Mouse (Mus musculus) midbrain, embryonic 16.5 days (tissue): ENCODE results near the gene Sp6. TPM values are rescaled to one million over a fixed set of nuclear protein-coding genes. Genes with fewer than 3 reads are reported as not detected.

ENCODE experiments used
- ATAC-seq: fragments of 200-750 bp; cut with Nextera tagmentation; 2 replicates; pipeline ENCODE4 v1.8.0; 2017; ENCODE audit warnings: moderate TSS enrichment
- H3K27ac ChIP-seq: fragments of 300-500 bp; sonication (generic); 2 replicates; pipeline ENCODE4 v1.5.1; 2014; ENCODE audit warnings: mild to moderate bottlenecking, low read length, mixed read lengths
- H3K27me3 ChIP-seq: fragments of 300-500 bp; sonication (generic); 2 replicates; pipeline ENCODE4 v1.6.1; 2014; ENCODE audit warnings: low read depth, low read length, mixed read lengths; ENCODE audit not compliant: control insufficient read depth, insufficient read depth
- H3K36me3 ChIP-seq: fragments of 300-500 bp; sonication (generic); 2 replicates; pipeline ENCODE4 v1.6.1; 2014; ENCODE audit warnings: mild to moderate bottlenecking, low read length, moderate library complexity, mixed read lengths; ENCODE audit not compliant: control insufficient read depth, insufficient read depth
- H3K4me1 ChIP-seq: fragments of 300-500 bp; sonication (generic); 2 replicates; pipeline ENCODE4 v1.6.1; 2014; ENCODE audit warnings: mild to moderate bottlenecking, low read length, mixed read lengths; ENCODE audit not compliant: control insufficient read depth, insufficient read depth
- H3K4me2 ChIP-seq: fragments of 300-500 bp; sonication (generic); 2 replicates; pipeline ENCODE4 v1.6.1; 2014; ENCODE audit warnings: mild to moderate bottlenecking, low read length, mixed read lengths
- H3K4me3 ChIP-seq: fragments of 300-500 bp; sonication (generic); 2 replicates; pipeline ENCODE4 v1.5.1; 2014; ENCODE audit warnings: low read depth, mild to moderate bottlenecking, low read length, moderate library complexity, mixed read lengths
- H3K9ac ChIP-seq: fragments of 300-500 bp; sonication (generic); 2 replicates; pipeline ENCODE4 v1.6.1; 2014; ENCODE audit warnings: low read depth, low read length, mixed read lengths
- H3K9me3 ChIP-seq: fragments of 300-500 bp; sonication (generic); replicated peaks from 2 replicates; pipeline ENCODE4 v1.6.1; 2014; ENCODE audit warnings: mild to moderate bottlenecking, low read length, mixed read lengths; ENCODE audit not compliant: control insufficient read depth, poor library complexity, severe bottlenecking
- WGBS: fragments of 180-500 bp; shearing (Covaris S2); extraction: QIAGEN DNeasy Blood & Tissue Kit; methylation state at CpG from one replicate; pipeline ENCODE4 v1.1.7; 2014; 5-methylcytosine and 5-hydroxymethylcytosine counted together
- polyA plus RNA-seq: library from polyadenylated mRNA; unstranded; fragments of >200 nt; fragmentation: Nextera tagmentation; extraction: Ambion mirVana; gene quantifications from 2 replicates; pipeline ENCODE4 v1.2.1, GENCODE M21; 2015

The Sp6 gene
- polyA plus RNA-seq, 1 experiment from 2014 or later: 0.35 TPM

DNA sequence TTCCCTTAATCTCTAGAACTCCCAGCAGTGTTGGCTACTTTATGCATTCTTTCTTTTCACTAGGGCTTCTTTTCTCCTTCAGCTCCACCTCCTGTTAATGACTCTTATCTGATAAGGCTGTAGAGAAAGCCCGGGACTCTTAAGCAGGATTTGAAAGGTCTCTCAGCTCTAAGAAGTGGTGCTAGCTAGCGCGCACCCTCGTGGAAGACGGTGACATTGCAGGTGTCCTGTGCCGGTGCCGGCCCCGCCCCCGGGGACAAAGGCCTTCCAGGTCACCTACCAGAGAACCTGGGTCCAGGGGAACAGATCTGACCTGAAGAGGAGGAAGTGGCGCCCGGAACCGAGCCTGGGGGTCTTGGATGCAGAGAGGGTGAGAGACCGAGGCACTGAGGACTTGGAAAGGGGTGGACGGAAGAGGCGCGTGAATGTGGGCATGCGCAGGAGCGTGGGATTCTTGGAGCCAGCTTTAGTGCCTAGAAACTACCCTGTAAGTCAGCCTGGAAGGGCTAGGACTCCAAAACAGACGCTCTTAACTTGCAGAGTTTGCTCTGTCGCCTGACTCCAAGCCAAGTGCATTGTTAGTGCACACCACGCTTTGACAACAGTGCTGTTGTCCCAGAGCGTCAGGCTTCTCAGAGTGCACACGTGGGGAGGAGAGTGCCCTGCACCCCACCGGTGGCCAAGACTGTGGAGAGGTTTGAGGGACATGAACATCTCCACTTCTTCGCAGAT lies 16.7 kb downstream of the Sp6 start, which contains the start of gene Scrn2:
Scrn2 (plus strand) TSS at position 253 of the 732 bp plus-strand sequence.
- under 1% methylated on average over 25 of the region's 25 CpGs for WGBS
- Histone ChIP-seq H3K9me3 (no peaks in the 10 kb centered on the region), H3K36me3 (no peaks in the 10 kb centered on the region), H3K27ac (peak within 1 kb of the TSS; percentile 82), H3K4me1 (peaks cover 8% of the 10 kb centered on the region; the same call in 1 of the 2 replicates), H3K9ac (peak within 1 kb of the TSS; percentile 85), H3K4me2 (peak within 1 kb of the TSS; percentile 83), H3K27me3 (peaks cover 5% of the 10 kb centered on the region), H3K4me3 (peak within 1 kb of the TSS; percentile 79)
- ATAC-seq: peak; percentile 74

DNA sequence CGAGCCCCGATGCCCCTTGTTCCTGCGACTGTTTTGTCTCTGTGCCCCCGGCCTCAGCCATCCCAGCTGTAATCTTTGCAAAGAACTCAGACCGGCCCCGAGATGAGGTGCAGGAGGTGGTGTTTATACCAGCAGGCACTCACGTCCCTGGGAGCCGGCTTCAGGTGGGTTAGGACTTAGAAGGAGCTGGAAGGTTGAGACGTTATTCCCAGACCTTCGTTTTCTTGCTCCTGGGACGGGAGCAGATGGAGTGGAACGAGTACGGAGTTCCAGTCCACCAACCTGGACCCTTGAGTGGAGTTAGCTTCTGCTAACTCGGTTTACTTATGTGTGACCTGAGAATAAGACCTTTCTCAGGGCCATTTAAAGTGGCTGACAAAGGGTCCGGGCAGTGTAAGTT lies 17.2 kb downstream of the Sp6 start:
- Histone ChIP-seq H3K4me1 (peaks cover 8% of the 10 kb centered on the region; the same call in 1 of the 2 replicates), H3K27ac (0 out of 2 replicates have a peak overlapping the region, but pooled peaks have one; percentile 82), H3K27me3 (no peaks in the 10 kb centered on the region; the same call in 1 of the 2 replicates), H3K9me3 (no peaks in the 10 kb centered on the region), H3K4me3 (peak overlapping the region; percentile 79), H3K9ac (peak overlapping the region; percentile 85), H3K36me3 (no peaks in the 10 kb centered on the region), H3K4me2 (peak overlapping the region; percentile 83)
- WGBS: 18% methylated on average over 15 of the region's 15 CpGs
- no peak for ATAC-seq

DNA sequence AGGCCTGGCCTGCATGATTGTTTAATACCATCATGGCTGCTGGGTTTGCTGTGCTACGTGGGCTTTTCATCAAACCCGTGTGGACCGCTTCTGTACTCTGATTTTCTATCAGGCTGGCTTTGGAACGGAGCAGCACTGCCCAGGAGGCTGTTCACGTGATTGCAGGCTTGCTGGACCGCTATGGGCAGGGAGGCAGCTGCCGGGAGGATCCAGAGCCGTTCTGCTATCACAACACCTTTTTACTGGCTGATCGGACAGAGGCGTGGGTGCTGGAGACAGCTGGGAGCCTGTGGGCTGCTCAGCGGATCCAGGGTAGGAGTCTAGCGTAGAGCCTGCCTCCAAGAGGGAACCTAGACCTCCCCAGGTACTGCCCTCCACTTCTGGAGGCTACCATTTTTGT lies 18.8 kb downstream of the Sp6 start:
- 84% methylated on average over 12 of the region's 12 CpGs for WGBS
- no peaks in the 10 kb centered on the region for H3K27me3 ChIP-seq
- ATAC-seq: no peak

DNA sequence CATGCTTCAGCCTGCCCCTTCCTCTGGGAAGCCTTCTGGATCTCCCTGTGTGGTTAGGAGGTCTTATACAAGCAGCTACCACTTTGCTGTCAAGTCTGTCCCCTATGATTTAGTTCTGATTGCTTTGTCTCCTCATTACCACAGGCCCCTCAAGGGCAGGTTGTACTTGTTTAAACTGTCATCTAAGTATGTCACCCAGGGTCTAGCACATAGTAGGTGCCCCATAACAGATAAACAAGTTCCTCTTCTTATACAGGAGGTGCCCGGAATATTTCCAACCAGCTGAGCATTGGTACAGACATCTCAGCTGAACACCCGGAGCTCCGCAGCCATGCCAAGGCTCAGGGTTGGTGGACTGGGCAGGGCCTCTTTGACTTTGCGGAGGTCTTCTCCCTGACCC lies 19.3 kb downstream of the Sp6 start:
- Histone ChIP-seq H3K4me3 (no peak overlapping the region), H3K4me1 (peaks cover 5% of the 10 kb centered on the region; the same call in 1 of the 2 replicates), H3K9ac (no peak overlapping the region), H3K27me3 (no peaks in the 10 kb centered on the region), H3K36me3 (no peaks in the 10 kb centered on the region), H3K4me2 (no peak overlapping the region), H3K27ac (no peak overlapping the region), H3K9me3 (no peaks in the 10 kb centered on the region)
- 94% methylated on average over 4 of the region's 4 CpGs for WGBS
- ATAC-seq: no peak

More for the DNA sequence above, 18.8 kb downstream of the Sp6 start:
- Histone ChIP-seq H3K36me3 (no peaks in the 10 kb centered on the region), H3K9ac (no peak overlapping the region), H3K4me2 (no peak overlapping the region), H3K4me3 (no peak overlapping the region), H3K4me1 (peaks cover 5% of the 10 kb centered on the region; the same call in 1 of the 2 replicates), H3K27ac (no peak overlapping the region), H3K9me3 (no peaks in the 10 kb centered on the region)

DNA sequence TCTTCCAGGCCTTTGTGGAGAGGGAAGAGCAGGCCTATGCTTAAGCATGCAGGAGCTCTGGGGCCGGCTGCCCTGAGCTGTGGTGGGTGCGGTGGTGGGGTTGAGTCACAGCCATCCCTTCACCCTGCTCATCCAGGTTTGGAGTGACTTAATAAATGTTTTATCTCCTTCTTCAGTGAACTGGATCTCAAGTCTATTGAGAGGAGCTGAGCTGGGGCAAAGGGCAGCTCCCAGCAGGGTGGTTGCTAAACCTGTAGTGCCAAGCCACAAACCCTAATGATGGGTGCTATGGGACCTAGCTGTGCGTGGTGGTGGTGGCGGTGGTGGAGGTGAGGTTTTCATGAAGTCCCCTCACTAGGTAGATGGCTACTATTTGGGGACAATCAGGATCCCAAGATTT lies 20.6 kb downstream of the Sp6 start:
- WGBS: 90% methylated on average over 4 of the region's 4 CpGs
- Histone ChIP-seq H3K4me3 (no peak overlapping the region), H3K9ac (no peak overlapping the region), H3K4me2 (no peak overlapping the region), H3K27ac (no peak overlapping the region), H3K36me3 (no peaks in the 10 kb centered on the region), H3K9me3 (no peaks in the 10 kb centered on the region), H3K4me1 (peaks cover 5% of the 10 kb centered on the region; the same call in 1 of the 2 replicates), H3K27me3 (no peaks in the 10 kb centered on the region)
- ATAC-seq: no peak

DNA sequence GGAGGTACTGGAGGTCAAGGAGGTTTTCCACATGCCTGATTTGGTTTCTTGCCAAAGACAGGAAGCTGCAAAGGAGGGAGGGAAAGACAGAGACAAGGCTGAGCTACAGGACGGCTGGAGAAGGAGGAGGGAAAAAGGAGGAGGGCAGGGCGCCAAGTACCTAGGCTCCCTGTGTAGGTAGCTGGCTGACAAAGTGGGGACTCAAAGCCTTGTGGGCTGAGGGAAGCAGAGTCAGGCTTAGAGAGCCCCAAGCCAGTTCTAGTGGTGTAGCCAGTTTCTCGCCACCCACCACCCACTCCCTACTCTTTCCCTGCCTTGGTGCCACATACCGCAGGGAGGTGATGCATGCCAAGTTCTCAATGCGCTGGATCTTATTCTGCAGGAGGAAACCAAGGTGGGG lies 22.9 kb downstream of the Sp6 start:
- no peaks in the 10 kb centered on the region for H3K9me3 ChIP-seq
- H3K27ac ChIP-seq: no peak overlapping the region
- no peak for ATAC-seq
- 91% methylated on average over 5 of the region's 5 CpGs for WGBS
- no peaks in the 10 kb centered on the region for H3K27me3 ChIP-seq
- no peak overlapping the region for H3K4me2 ChIP-seq
- no peaks in the 10 kb centered on the region for H3K36me3 ChIP-seq
- H3K4me3 ChIP-seq: no peak overlapping the region
- peaks cover 7% of the 10 kb centered on the region for H3K4me1 ChIP-seq
- H3K9ac ChIP-seq: no peak overlapping the region

DNA sequence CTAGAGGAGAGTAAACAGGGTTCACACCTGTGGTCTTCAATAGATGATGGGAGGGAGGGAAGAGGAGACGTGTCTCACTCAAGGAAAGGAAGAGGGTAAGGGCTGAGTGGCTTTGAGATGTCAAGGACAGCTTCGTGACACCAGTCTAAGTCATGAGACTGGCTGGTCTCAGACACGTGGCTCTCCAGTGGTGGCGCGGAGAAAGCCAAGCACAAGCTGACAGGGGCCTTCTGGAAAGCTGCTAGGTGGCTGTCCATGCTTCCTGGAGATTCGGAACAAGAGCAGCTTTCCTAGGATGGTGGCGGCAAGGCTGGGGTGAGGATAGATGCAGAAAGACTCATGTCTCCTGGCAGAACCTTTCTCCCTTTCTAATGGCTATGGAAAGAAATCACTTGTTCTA lies 25.7 kb downstream of the Sp6 start:
- 66% methylated on average over 7 of the region's 7 CpGs for WGBS
- Histone ChIP-seq H3K27me3 (no peaks in the 10 kb centered on the region), H3K4me1 (peaks cover 17% of the 10 kb centered on the region), H3K27ac (no peak overlapping the region), H3K4me2 (no peak overlapping the region), H3K36me3 (no peaks in the 10 kb centered on the region), H3K9me3 (no peaks in the 10 kb centered on the region), H3K9ac (no peak overlapping the region), H3K4me3 (no peak overlapping the region)
- no peak for ATAC-seq

DNA sequence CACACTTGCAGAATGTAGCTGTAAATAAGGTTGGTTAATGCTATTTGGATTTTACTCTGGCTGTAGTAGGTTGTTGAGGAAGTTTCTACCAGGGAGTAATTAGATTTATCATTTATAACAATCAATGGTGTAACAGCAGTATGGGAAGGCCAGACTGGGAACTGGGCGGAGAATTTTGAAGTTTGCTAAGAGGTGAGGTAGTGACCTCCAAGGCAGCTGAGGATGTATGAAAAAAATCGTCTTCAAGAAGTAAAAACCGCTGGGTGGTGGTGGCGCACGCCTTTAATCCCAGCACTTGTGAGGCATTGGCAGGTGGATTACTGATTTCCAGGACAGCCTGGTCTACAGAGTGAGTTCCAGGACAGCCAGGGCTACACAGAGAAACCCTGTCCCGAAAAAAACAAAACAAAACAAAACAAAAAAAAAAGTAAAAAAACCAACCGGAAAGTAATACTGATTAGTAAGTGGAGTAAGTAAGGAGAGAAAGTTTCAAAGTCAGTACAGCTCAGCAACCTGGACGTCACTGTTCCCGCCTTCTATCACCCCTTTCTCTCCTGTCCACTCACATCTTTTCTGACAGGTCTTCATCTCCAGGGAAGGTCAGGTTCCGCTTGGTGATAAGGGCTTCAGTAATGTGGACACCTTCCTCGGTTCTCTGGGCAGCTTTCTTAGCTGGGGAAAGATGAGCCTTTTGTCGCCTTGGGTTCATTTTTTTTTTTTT lies 27.3 kb downstream of the Sp6 start:
- Histone ChIP-seq H3K4me2 (peak overlapping the region; percentile 83), H3K9me3 (no peaks in the 10 kb centered on the region), H3K4me3 (peak overlapping the region; percentile 65), H3K27ac (no peak overlapping the region; the same call in 1 of the 2 replicates), H3K4me1 (peaks cover 17% of the 10 kb centered on the region), H3K36me3 (no peaks in the 10 kb centered on the region), H3K9ac (peak overlapping the region; percentile 66), H3K27me3 (no peaks in the 10 kb centered on the region)
- WGBS: 52% methylated on average over 12 of the region's 12 CpGs
- no peak for ATAC-seq
